Mouse (Mus musculus) bone marrow macrophage, adult 2 months (primary cell): ENCODE measurements around the gene Lingo4.
A peak's percentile ranks its signal among the peaks of the same experiment; 100 is the strongest.

Experiments
- CTCF ChIP-seq: IDR thresholded peaks from 2 replicates; pipeline ENCODE4 v1.5.1; 2012; ENCODE audit warnings: low read depth, mild to moderate bottlenecking, low read length, moderate library complexity
- POLR2A ChIP-seq: IDR thresholded peaks from 2 replicates; pipeline ENCODE4 v1.6.1; 2012; ENCODE audit warnings: mild to moderate bottlenecking, low read depth, low read length, borderline replicate concordance

GRCm38 (mm10) chr3:94366761-94367160, 31.6 kb upstream of the Lingo4 start:
- TF ChIP-seq CTCF, result peak; percentile 79
- TF ChIP-seq POLR2A, result no peak
